Mouse (Mus musculus) testis, postnatal 10 days (tissue): ENCODE results near the gene Vmn2r58.
"Not testable (repeated sequence)": the region's sequence is repeated elsewhere in the genome, so short reads cannot be mapped to it uniquely, and the experiment has no call there.

ENCODE experiments used
- DNase-seq: peaks from one replicate; pipeline ENCODE4 v3.0.0; 2021; ENCODE audit warnings: low spot score

Vmn2r58 gene

DNA sequence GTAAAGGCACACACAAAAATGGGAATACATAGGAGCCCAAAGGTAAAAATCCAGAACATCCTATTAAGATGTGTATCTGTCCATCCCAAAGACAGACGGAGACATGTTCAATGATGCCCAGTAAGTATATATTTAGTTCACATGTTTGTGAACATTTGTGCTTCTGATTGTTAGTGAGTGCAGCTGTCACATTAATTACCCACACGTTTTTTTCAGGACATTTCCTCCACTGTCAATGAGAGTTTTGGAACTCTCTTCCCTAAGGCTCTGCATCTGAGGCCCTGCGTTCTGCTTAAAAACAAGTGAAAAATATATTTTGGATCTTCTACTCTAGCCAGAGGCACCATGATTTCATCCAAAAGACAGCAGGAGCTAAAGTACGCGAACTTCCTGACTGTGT, at the start of gene Vmn2r58:
Vmn2r58 (minus strand) TSS at position 101 of the 400 bp plus-strand sequence.
- not testable (repeated sequence) for DNase-seq
